Mouse (Mus musculus): ENCODE results near the gene Wars.
A peak's percentile ranks its signal among the peaks of the same experiment; 100 is the strongest.
"Not testable (repeated sequence)": the region's sequence is repeated elsewhere in the genome, so short reads cannot be mapped to it uniquely, and the experiment has no call there.

Wars gene

DNA sequence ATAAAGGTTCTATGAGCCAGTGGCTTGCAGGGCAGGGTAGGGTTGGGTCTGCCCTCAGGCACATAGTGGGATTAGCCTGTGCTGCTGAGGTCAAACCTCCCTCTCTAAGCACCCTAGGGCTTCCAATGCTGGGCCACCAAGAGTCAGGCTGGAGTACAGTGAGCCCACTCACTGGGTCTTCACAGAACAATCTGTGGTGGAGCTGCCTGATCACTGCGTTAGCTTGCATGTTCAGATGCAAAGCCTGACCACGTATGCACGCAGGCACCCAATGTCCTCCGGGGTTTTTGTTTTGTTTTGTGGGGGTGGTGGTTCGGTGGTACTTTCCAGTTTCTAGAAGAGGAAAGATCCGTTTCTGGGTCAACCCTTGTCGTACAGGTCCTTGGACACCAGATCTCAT, 36.9 kb downstream of the Wars start:
- no peak for DNase-seq (ENCODE audit: low read depth, low spot score)

GRCm38 (mm10) chr12:108856186-108856585, 37.8 kb downstream of the Wars start:
- DNase-seq (ENCODE audit: low read depth, low spot score): no peak

DNA sequence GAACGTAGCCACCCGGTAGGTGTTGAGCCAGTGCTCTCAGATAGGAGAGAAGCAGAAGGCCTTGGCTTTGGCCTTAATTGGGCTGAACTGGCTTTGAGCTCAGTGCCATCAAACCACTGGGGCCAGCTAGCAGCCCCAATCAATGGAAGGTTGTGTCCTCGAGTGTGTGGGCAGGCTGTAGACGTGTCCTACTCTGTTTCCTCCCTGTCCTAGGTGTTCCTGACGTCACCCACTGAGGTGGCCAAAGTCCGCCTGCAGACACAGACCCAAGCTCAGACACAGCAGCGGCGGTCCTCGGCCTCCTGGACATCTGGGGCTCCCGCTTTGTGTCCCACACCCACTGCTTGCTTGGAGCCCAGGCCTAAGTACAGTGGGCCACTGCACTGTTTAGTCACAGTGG, 38.9 kb downstream of the Wars start:
- DNase-seq (ENCODE audit: low read depth, low spot score): no peak

DNA sequence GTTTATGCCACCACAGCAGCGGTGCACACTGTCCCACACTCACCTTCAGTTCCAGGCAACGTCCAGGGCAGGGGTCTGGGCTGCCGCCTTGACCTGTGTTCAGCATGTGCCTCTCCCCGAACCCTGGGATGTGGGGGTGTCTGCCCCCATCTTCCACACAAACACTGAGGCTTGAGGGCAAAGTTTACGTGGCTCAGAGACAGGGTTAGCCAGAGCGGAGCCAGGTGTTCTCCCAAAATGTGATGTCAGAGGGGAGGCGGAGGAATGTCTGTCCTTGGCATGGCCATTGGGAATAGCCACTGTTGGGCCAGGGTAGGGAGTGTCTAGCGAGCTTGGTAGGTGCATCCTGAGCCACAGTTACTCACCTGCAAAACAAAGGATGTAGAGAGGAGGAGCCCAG, 41.2 kb downstream of the Wars start:
- DNase-seq (ENCODE audit: low read depth, low spot score): no peak

- DNase-seq (ENCODE audit: low read depth, low spot score): no peak
Observed at GRCm38 (mm10) chr12:108850886-108851285, 43.1 kb downstream of the Wars start.

DNA sequence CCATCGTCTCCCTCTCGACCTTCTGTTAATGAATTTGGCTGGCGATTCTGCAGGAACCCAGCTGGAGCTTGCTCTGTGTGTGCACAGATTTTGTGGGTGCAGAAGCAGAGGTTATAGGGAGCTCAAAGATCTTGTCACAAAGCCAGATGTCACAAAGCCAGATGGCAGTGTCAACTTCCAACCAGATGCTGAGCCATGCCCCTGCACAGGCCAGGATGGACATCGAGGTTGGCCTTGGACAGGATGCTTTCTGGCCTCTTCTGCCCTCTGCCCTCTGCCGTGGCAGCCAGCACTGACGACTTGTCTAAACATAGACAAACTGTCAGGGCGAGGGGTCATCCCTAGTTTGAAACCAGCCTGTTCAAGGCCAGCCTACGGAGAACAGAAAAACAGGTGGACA, 43.8 kb downstream of the Wars start:
- DNase-seq (ENCODE audit: low read depth, low spot score): no peak

GRCm38 (mm10) chr12:108849488-108850022, 44.4 kb downstream of the Wars start:
- DNase-seq (ENCODE audit: low read depth, low spot score): no peak

DNA sequence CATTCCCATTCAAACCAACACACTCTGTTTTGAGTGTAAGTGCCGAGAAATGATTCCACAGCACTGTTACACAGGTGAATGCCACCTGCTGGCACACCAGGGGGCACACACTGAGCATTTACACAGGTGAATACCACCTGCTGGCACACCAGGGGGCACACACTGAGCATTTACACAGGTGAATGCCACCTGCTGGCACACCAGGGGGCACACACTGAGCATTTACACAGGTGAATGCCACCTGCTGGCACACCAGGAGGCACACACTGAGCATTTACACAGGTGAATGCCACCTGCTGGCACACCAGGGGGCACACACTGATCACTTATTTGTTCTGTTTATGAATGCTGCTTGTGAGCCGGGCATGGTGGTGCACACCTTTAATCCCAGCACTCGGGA, 45.9 kb downstream of the Wars start:
- DNase-seq (ENCODE audit: low read depth, low spot score): not testable (repeated sequence)

- no peak for DNase-seq (ENCODE audit: low read depth, low spot score)
Observed at GRCm38 (mm10) chr12:108842663-108843062, 51.3 kb downstream of the Wars start.

- DNase-seq (ENCODE audit: low read depth, low spot score): no peak
Observed at GRCm38 (mm10) chr12:108841181-108841580, 52.8 kb downstream of the Wars start.

DNA sequence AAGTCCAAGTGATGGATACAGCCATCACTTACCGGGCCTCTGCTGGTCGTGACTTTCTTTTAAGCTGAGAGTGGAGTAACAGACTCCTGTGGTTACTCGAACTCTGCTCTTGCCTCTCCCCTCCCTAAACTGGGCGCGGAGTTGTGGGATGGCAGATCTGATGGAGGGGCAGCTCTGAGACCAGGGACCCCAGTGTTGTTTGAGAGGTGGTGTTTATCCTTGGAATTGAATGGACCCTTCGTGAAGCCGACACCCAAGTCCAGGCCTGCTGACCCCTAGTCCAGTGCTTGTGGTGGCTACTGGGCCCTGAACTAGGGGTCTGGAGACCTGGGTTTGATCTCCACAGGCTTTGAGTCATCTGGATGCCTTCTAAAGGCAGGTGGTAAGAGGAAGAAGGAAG, 57.3 kb downstream of the Wars start:
- no peak for DNase-seq (ENCODE audit: low read depth, low spot score)

GRCm38 (mm10) chr12:108835840-108836409, 58.0 kb downstream of the Wars start, which contains the start of the genes Slc25a29 and Slc25a47:
Gene Slc25a29, minus strand, starts transcription at chr12:108835883.
Gene Slc25a47, plus strand, starts transcription at chr12:108836046.
- peak; percentile 94 for DNase-seq (ENCODE audit: low read depth, low spot score)

DNA sequence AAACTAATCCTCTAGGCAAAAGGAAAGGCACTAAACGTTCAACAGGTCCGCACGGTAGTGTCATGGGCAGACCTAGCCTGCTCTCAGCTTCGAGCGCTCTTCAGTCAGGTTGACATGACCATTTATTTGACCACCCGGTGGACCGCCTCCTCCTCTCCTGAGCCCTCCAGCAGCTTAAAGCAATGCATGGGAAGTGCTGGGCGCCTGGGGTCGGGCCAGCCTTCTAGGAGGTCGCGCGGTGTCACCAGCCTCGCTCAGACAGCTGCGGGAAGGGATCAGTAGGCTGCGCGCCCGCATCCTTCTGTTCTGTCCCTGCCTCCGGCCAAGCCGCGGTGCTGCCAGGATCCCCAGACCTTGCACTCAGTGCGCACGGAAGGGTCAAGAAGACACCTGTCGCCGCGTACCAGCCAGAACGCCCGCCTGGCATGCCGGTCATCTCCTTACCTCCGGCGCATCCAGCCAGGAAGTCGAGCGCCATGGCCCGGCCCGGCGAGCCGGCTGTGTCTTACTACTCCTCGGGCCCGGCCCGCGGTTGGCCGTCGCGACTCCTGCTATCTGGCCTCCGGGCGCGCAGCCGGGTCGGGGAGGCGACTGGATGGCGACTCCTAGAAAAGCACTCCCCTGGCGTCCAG, 58.6 kb downstream of the Wars start:
- DNase-seq (ENCODE audit: low read depth, low spot score): no peak

GRCm38 (mm10) chr12:108834786-108835185, 59.2 kb downstream of the Wars start:
- no peak for DNase-seq (ENCODE audit: low read depth, low spot score)

DNA sequence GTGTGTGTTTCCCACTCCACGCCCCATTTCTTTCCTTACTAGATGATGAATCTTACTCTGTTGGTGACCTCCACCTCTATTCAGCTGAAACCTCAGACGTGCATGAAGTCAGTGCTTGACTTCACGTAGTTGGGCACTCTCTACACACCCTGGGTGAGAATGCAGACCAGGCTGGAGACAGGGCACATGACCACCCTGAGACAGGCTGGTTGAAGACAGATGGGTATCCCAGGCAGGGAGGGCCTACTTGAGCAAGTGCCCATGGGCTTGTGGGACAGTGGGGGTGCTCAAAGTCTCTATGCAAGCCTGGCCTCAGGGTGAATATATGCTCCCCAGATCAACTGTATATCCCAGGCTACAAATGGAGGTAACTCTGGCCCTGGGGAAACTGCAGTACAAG, 59.6 kb downstream of the Wars start:
- DNase-seq (ENCODE audit: low read depth, low spot score): no peak

GRCm38 (mm10) chr12:108833408-108833807, 60.6 kb downstream of the Wars start:
- no peak for DNase-seq (ENCODE audit: low read depth, low spot score)

DNA sequence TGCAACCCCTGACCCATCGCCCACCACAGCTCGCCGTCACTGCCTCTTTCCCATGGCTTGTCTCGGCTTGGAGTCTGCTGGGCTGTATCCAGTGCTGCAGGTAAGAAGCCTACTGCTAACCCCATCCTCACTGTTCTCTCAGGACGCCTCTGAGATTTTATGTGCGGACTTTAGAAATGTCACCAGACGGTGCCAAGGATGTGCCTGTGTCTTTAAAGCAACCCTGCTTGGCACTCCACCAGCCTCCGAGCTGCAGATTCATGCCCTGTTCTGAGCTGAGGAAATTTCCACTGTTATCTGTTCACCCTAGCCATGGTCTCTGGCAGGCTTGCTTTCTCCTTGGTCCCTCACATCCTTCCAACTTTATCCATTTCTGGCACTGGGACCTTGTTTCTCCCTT, 61.1 kb downstream of the Wars start:
- no peak for DNase-seq (ENCODE audit: low read depth, low spot score)

GRCm38 (mm10) chr12:108831966-108832643, 61.9 kb downstream of the Wars start:
- no peak for DNase-seq (ENCODE audit: low read depth, low spot score)

- DNase-seq (ENCODE audit: low read depth, low spot score): no peak
Observed at GRCm38 (mm10) chr12:108830358-108830757, 63.6 kb downstream of the Wars start.

GRCm38 (mm10) chr12:108829636-108830035, 64.3 kb downstream of the Wars start:
- DNase-seq (ENCODE audit: low read depth, low spot score): no peak

DNA sequence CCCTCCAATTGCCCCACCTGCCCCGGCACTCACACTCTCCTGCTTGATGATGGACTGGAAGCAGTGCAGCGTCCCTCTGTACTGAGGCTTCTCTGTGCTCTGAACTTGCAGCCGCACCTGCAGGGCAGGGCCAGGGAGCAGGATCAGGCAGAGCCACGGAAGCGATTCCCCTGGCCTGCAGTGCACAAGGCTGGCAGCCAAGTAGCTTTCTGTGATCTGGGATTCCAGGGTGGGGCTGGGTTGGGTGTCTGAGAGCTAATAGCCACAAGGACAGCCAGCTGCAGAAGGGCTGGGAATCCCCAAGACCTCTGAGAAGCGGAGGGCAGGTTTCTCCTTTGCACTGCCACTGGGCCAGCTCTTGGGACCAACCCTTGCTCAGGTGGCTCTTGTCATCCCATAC, 66.3 kb downstream of the Wars start:
- DNase-seq (ENCODE audit: low read depth, low spot score): no peak

DNA sequence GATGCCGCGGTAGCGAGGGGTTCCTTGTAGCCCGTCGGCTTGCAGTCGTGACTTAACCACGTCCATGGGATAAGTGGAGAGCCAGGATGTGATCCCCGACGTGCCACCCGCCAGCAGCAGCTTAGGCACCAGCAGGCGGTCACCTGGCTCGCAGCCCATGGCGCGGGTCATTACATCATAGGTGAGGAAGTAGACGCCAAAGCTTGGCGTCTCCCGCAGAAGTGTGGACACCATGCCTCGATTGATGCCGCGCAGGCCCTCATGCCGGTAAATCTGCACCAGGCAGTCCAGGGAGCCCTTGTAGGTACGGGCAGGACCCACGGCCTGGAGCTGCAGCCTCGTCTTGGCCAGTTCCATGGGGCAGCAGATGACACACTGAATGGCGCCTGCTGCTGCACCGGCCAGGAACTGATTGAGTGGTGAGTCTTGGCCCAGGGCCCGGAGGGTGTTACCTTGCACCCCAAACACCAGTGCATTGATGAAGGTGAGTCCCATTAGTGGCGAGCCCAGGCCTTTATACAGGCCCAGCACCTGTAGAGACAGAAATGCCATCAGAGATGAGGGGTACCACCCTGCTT, 66.9 kb downstream of the Wars start:
- no peak for DNase-seq (ENCODE audit: low read depth, low spot score)
